Mouse (Mus musculus): ENCODE measurements around the gene Olfr1065. TPM values are rescaled to one million over a fixed set of nuclear protein-coding genes. Genes with fewer than 3 reads are reported as not detected.
"Not testable (repeated sequence)": the region's sequence is repeated elsewhere in the genome, so short reads cannot be mapped to it uniquely, and the experiment has no call there.

Gene Olfr1065
- polyA plus RNA-seq (2012) = not detected in 2 replicates

- H3K9me3 ChIP-seq (ENCODE audit: control insufficient read depth, low read length); H3K27me3 ChIP-seq (ENCODE audit: control insufficient read depth); H3K36me3 ChIP-seq (ENCODE audit: control insufficient read depth); H3K4me3 ChIP-seq (replicated peaks); H3K4me1 ChIP-seq (ENCODE audit: control insufficient read depth): not testable (repeated sequence)
These were observed at the start of gene Olfr1065 for GRCm38 (mm10) chr2:86450491-86450890. TSS of gene Olfr1065 (minus strand) at chr2:86450591.

GRCm38 (mm10) chr2:86487286-86487685 is 36.9 kb upstream of the Olfr1065 start, which contains the start of gene Olfr228:
TSS of gene Olfr228 (minus strand) at chr2:86487386.
- Histone ChIP-seq H3K36me3 (ENCODE audit: control insufficient read depth) (no peaks in the 10 kb centered on the region), H3K9me3 (ENCODE audit: control insufficient read depth, low read length) (no peaks in the 10 kb centered on the region), H3K4me3 (replicated peaks) (no peak within 1 kb of the TSS), H3K4me1 (ENCODE audit: control insufficient read depth) (no peaks in the 10 kb centered on the region), H3K27me3 (ENCODE audit: control insufficient read depth) (no peaks in the 10 kb centered on the region)
- TF ChIP-seq TAL1 (IDR thresholded peaks at IDR 0.05; ENCODE audit: low read length) (no peak), GATA1 (IDR thresholded peaks at IDR 0.05; ENCODE audit: low read length) (no peak)

GRCm38 (mm10) chr2:86464442-86465109 is 14.2 kb upstream of the Olfr1065 start:
- Histone ChIP-seq H3K27me3 (ENCODE audit: control insufficient read depth) (no peaks in the 10 kb centered on the region), H3K4me3 (replicated peaks) (no peak overlapping the region), H3K4me1 (ENCODE audit: control insufficient read depth) (no peaks in the 10 kb centered on the region), H3K36me3 (ENCODE audit: control insufficient read depth) (no peaks in the 10 kb centered on the region), H3K9me3 (ENCODE audit: control insufficient read depth, low read length) (no peaks in the 10 kb centered on the region)
- TF ChIP-seq GATA1 (IDR thresholded peaks at IDR 0.05; ENCODE audit: low read length) = no peak
- TF ChIP-seq TAL1 (IDR thresholded peaks at IDR 0.05; ENCODE audit: low read length) = no peak

GRCm38 (mm10) chr2:86460434-86460833 is 10.0 kb upstream of the Olfr1065 start:
- Histone ChIP-seq H3K4me3 (replicated peaks) (no peak overlapping the region), H3K27me3 (ENCODE audit: control insufficient read depth) (no peaks in the 10 kb centered on the region), H3K36me3 (ENCODE audit: control insufficient read depth) (no peaks in the 10 kb centered on the region), H3K4me1 (ENCODE audit: control insufficient read depth) (no peaks in the 10 kb centered on the region), H3K9me3 (ENCODE audit: control insufficient read depth, low read length) (no peaks in the 10 kb centered on the region)
- TF ChIP-seq TAL1 (IDR thresholded peaks at IDR 0.05; ENCODE audit: low read length) (no peak), GATA1 (IDR thresholded peaks at IDR 0.05; ENCODE audit: low read length) (no peak)

GRCm38 (mm10) chr2:86456169-86456568 is 5.8 kb upstream of the Olfr1065 start, which contains the start of gene Olfr1066:
TSS of gene Olfr1066 (minus strand) at chr2:86456269.
- no peak for TF ChIP-seq GATA1 (IDR thresholded peaks at IDR 0.05; ENCODE audit: low read length)
- TF ChIP-seq TAL1 (IDR thresholded peaks at IDR 0.05; ENCODE audit: low read length) = no peak
- no peaks in the 10 kb centered on the region for H3K9me3 ChIP-seq (ENCODE audit: control insufficient read depth, low read length)
- H3K4me1 ChIP-seq (ENCODE audit: control insufficient read depth) = no peaks in the 10 kb centered on the region
- H3K4me3 ChIP-seq (replicated peaks) = no peak within 1 kb of the TSS
- H3K27me3 ChIP-seq (ENCODE audit: control insufficient read depth) = no peaks in the 10 kb centered on the region
- H3K36me3 ChIP-seq (ENCODE audit: control insufficient read depth) = no peaks in the 10 kb centered on the region

GRCm38 (mm10) chr2:86442101-86442500 is 8.3 kb downstream of the Olfr1065 start:
- H3K9me3 ChIP-seq (ENCODE audit: control insufficient read depth, low read length); H3K27me3 ChIP-seq (ENCODE audit: control insufficient read depth); H3K36me3 ChIP-seq (ENCODE audit: control insufficient read depth); H3K4me3 ChIP-seq (replicated peaks); H3K4me1 ChIP-seq (ENCODE audit: control insufficient read depth): not testable (repeated sequence)

GRCm38 (mm10) chr2:86428511-86428910 is 21.9 kb downstream of the Olfr1065 start:
- H3K4me3 ChIP-seq (replicated peaks); H3K27me3 ChIP-seq (ENCODE audit: control insufficient read depth); H3K36me3 ChIP-seq (ENCODE audit: control insufficient read depth); H3K9me3 ChIP-seq (ENCODE audit: control insufficient read depth, low read length); H3K4me1 ChIP-seq (ENCODE audit: control insufficient read depth): not testable (repeated sequence)

GRCm38 (mm10) chr2:86426649-86427048 is 23.7 kb downstream of the Olfr1065 start, which contains the start of gene Olfr1062:
TSS of gene Olfr1062 (minus strand) at chr2:86426749.
- not testable (repeated sequence) for H3K27me3 ChIP-seq (ENCODE audit: control insufficient read depth); H3K9me3 ChIP-seq (ENCODE audit: control insufficient read depth, low read length)

GRCm38 (mm10) chr2:86413950-86414349 is 36.4 kb downstream of the Olfr1065 start, which contains the start of gene Olfr1061:
TSS of gene Olfr1061 (minus strand) at chr2:86414050.
- no peaks in the 10 kb centered on the region for H3K4me1 ChIP-seq (ENCODE audit: control insufficient read depth)
- no peaks in the 10 kb centered on the region for H3K27me3 ChIP-seq (ENCODE audit: control insufficient read depth)
- no peak for TF ChIP-seq TAL1 (IDR thresholded peaks at IDR 0.05; ENCODE audit: low read length)
- TF ChIP-seq GATA1 (IDR thresholded peaks at IDR 0.05; ENCODE audit: low read length) = no peak
- H3K9me3 ChIP-seq (ENCODE audit: control insufficient read depth, low read length) = no peaks in the 10 kb centered on the region
- no peak within 1 kb of the TSS for H3K4me3 ChIP-seq (replicated peaks)
- H3K36me3 ChIP-seq (ENCODE audit: control insufficient read depth) = no peaks in the 10 kb centered on the region

More at GRCm38 (mm10) chr2:86426649-86427048, 23.7 kb downstream of the Olfr1065 start, which contains the start of gene Olfr1062:
- H3K36me3 ChIP-seq (ENCODE audit: control insufficient read depth); H3K4me3 ChIP-seq (replicated peaks); H3K4me1 ChIP-seq (ENCODE audit: control insufficient read depth): not testable (repeated sequence)

GRCm38 (mm10) chr2:86395114-86395513 is 55.3 kb downstream of the Olfr1065 start:
- no peaks in the 10 kb centered on the region for H3K4me1 ChIP-seq (ENCODE audit: control insufficient read depth)
- H3K27me3 ChIP-seq (ENCODE audit: control insufficient read depth) = no peaks in the 10 kb centered on the region
- no peak for TF ChIP-seq TAL1 (IDR thresholded peaks at IDR 0.05; ENCODE audit: low read length)
- TF ChIP-seq GATA1 (IDR thresholded peaks at IDR 0.05; ENCODE audit: low read length) = no peak
- H3K36me3 ChIP-seq (ENCODE audit: control insufficient read depth) = no peaks in the 10 kb centered on the region
- no peak overlapping the region for H3K4me3 ChIP-seq (replicated peaks)
- H3K9me3 ChIP-seq (ENCODE audit: control insufficient read depth, low read length) = peaks cover 4% of the 10 kb centered on the region; the same call in 1 of the 2 replicates

Other genes starting within 250 kb of the Olfr1065 start
- not detected in 2 replicates for gene Olfr1045, start 247.6 kb downstream of the Olfr1065 start, polyA plus RNA-seq (2012)
- gene Olfr1046, start 231.3 kb downstream of the Olfr1065 start, polyA plus RNA-seq (2012) = not detected in 2 replicates
- gene Olfr1047, start 219.2 kb downstream of the Olfr1065 start, polyA plus RNA-seq (2012) = not detected in 2 replicates
- not detected in 2 replicates for gene Olfr1048, start 210.3 kb downstream of the Olfr1065 start, polyA plus RNA-seq (2012)
- not detected in 2 replicates for gene Olfr1049, start 192.3 kb downstream of the Olfr1065 start, polyA plus RNA-seq (2012)
- not detected in 2 replicates for gene Olfr1051, start 171.5 kb downstream of the Olfr1065 start, polyA plus RNA-seq (2012)
- not detected in 2 replicates for gene Olfr1052, start 158.1 kb downstream of the Olfr1065 start, polyA plus RNA-seq (2012)
- gene Olfr1053, start 135.3 kb downstream of the Olfr1065 start, polyA plus RNA-seq (2012) = not detected in 2 replicates
- not detected in 2 replicates for gene Olfr1054, start 115.2 kb downstream of the Olfr1065 start, polyA plus RNA-seq (2012)
- not detected in 2 replicates for gene Olfr1055, start 100.3 kb downstream of the Olfr1065 start, polyA plus RNA-seq (2012)
- not detected in 2 replicates for gene Olfr1056, start 88.1 kb downstream of the Olfr1065 start, polyA plus RNA-seq (2012)
- not detected in 2 replicates for gene Olfr1057, start 72.2 kb downstream of the Olfr1065 start, polyA plus RNA-seq (2012)
- gene Olfr1058, start 62.0 kb downstream of the Olfr1065 start, polyA plus RNA-seq (2012) = not detected in 2 replicates
- gene Olfr1061, start 36.5 kb downstream of the Olfr1065 start, polyA plus RNA-seq (2012) = 0.04 TPM in 1 of 2 replicates, not detected in the other
- not detected in 2 replicates for gene Olfr1062, start 23.8 kb downstream of the Olfr1065 start, polyA plus RNA-seq (2012)
- not detected in 2 replicates for gene Olfr1066, start 5.7 kb upstream of the Olfr1065 start, polyA plus RNA-seq (2012)
- gene Olfr228, start 36.8 kb upstream of the Olfr1065 start, polyA plus RNA-seq (2012) = not detected in 2 replicates
- gene Olfr1076, start 57.9 kb upstream of the Olfr1065 start, polyA plus RNA-seq (2012) = not detected in 2 replicates
- not detected in 2 replicates for gene Olfr1079, start 91.9 kb upstream of the Olfr1065 start, polyA plus RNA-seq (2012)
- not detected in 2 replicates for gene Olfr1080, start 107.6 kb upstream of the Olfr1065 start, polyA plus RNA-seq (2012)
- not detected in 2 replicates for gene Olfr1082, start 148.4 kb upstream of the Olfr1065 start, polyA plus RNA-seq (2012)
- not detected in 2 replicates for gene Olfr1084, start 189.1 kb upstream of the Olfr1065 start, polyA plus RNA-seq (2012)
- gene Olfr1085, start 211.4 kb upstream of the Olfr1065 start, polyA plus RNA-seq (2012) = not detected in 2 replicates
- gene Olfr1086, start 229.5 kb upstream of the Olfr1065 start, polyA plus RNA-seq (2012) = not detected in 2 replicates
- not detected in 2 replicates for gene Olfr1087, start 247.8 kb upstream of the Olfr1065 start, polyA plus RNA-seq (2012)

Measured in erythroblast, embryonic 14.5 days (primary cell).